Mouse (Mus musculus): ENCODE results near the gene Igsf11.

- TF ChIP-seq JUND (IDR thresholded peaks at IDR 0.05; ENCODE audit: low read depth, low read length) (no peak), ZC3H11A (IDR thresholded peaks at IDR 0.05; ENCODE audit: low read depth, low read length) (no peak), EP300 (IDR thresholded peaks at IDR 0.05; ENCODE audit: low read depth in 1 of 2, low read length in 2 of 2) (peak; percentile 56 to 74), POLR2A (IDR thresholded peaks at IDR 0.05; ENCODE audit: control insufficient read depth in 1 of 2, insufficient read depth in 1 of 2, low read depth in 1 of 2, low read length in 2 of 2, poor library complexity in 1 of 2) (no peak), SIN3A (IDR thresholded peaks at IDR 0.05; ENCODE audit: low read length) (no peak), MYB (IDR thresholded peaks at IDR 0.05; ENCODE audit: low read depth, low read length) (no peak), E2F4 (IDR thresholded peaks at IDR 0.05; ENCODE audit: borderline replicate concordance, low read depth, low read length) (no peak), RCOR1 (IDR thresholded peaks at IDR 0.05; ENCODE audit: low read depth, low read length) (no peak), GATA1 (IDR thresholded peaks at IDR 0.05; ENCODE audit: low read depth, low read length) (peak; percentile 62), CTCF (IDR thresholded peaks at IDR 0.05 in 2 of 3, conservative IDR thresholded peaks at IDR 0.05 in 1 of 3; ENCODE audit: control insufficient read depth in 1 of 3, insufficient read depth in 1 of 3, low read depth in 2 of 3, low read length in 3 of 3, poor library complexity in 1 of 3, severe bottlenecking in 1 of 3) (no peak), CHD2 (IDR thresholded peaks at IDR 0.05; ENCODE audit: low read length) (no peak), TBP (IDR thresholded peaks at IDR 0.05; ENCODE audit: low read depth, low read length) (no peak)
These were observed 161.3 kb downstream of the Igsf11 start for GRCm38 (mm10) chr16:39053779-39054178.
